Mouse (Mus musculus): ENCODE data around the gene Pgam1.
"Not testable (repeated sequence)": the region's sequence is repeated elsewhere in the genome, so short reads cannot be mapped to it uniquely, and the experiment has no call there.

The Pgam1 gene

DNA sequence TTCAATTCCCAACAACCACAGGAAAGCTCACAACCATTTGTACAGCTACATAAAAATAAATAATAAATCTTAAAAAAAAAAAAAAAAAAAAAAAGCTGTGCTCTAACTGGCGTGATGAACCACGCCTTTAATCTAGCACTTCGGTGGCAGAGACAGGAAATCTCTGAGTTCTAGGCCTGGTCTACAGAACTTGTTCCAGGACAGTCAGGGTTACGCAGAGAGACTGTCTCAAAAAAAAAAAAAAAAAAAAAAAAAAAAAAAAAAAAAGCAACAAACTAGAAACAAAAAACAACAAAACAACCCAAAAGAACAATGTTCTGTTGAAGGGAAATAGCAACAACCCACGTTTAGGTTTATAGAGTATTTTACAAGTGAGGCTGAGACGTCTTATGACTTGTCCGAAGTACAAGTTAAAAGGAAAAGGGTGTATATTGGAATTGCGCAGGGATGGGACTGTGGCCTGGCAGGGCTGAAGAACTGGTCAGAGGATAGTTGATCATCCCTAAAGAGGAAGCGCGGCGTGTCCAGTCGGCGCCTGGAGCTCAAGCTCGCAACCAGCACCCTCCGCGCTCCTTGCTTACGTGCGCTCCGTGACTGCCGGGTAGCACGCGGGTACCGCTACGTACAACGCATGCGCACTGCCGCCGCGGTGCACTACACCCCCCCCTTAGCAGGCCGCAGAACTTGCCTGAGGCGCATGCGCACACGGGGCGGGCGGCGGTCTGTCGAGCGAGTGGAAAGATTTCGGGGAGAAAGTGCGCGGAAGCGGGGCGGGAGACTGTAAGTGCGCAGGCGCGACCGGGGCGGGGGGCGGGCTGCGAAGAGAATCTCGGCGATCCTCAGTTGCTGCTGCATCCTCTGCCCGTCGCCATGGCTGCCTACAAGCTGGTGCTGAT, at the start of gene Pgam1:
Gene Pgam1, plus strand, starts transcription at position 746 of the 896 bp plus-strand sequence.
- peak; percentile 94 for DNase-seq (ENCODE audit: low spot score)

DNA sequence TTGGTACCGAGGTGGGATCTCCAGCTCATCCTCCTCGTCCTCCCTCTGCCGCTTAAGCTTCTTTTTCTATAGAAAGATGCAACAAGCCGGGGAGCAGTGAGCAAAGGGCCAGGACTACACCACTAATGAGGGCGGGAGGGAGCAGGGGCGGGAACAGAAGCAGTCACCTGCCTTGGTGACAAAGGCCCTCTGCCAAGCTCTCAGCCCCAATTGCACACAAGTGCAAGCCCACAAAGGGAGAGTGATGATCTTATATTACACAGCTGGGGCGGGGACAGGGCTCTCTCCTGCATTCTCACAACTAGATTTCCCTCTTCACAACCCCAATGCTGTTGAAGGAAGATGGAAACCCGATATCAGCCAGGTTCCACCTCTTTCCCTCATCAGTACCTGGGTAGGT, 45.0 kb upstream of the Pgam1 start:
- DNase-seq (ENCODE audit: low spot score), result no peak

DNA sequence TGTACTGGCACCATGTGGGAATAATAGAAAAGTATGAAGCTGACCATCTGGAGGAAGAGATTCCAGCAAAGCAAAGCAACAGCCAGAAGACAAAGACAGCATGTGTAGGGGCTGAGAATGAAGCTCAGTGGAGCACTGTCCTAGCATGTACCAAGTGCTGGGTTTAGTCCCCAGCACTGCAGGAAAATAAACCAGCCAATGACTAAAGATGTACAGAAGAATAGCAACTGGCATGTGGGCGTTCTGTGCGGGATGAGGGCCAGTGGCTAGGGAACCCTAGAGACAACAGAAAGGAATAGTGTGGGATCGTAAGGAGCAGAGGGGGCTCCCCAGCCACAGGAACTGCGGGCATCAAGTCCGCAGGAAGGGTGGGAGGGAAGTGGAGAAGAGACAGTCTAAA, 42.4 kb upstream of the Pgam1 start:
- no peak for DNase-seq (ENCODE audit: low spot score)

DNA sequence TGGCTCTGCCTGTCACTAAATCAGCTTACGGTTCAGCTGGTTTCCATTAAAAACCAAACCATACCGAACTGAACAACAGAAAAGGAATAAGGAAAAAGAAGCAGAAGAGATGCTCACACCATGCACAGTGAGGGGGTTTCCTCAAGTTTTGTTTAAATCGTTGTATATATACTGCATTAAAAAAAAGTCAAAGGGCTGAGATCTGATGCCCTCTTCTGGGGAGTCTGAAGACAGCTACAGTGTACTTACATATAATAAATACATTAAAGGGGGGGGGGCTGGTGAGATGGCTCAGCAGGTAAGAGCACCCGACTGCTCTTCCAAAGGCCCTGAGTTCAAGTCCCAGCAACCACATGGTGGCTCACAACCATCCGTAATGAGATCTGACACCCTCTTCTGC, 41.8 kb upstream of the Pgam1 start:
- not testable (repeated sequence) for DNase-seq (ENCODE audit: low spot score)

DNA sequence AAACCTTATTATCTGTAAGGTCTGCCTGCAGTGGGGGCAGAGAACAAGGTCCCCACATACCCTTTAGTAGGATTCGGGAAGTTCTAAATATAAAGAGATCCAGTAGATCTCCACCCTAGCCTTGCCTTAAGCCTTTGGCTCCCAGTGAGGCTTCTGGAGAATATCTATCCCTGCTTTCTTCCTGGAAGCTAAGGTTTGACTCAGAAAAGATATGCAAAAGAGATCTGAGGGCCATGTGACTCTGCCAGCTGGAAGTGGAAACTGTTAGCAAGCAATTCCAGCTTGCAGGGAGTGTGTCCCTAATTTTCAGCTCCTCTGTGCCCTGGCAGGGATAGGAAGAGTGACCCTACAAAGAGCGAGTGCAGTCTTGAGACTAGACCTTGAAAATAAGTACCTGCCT, 39.4 kb upstream of the Pgam1 start:
- no peak for DNase-seq (ENCODE audit: low spot score)

DNA sequence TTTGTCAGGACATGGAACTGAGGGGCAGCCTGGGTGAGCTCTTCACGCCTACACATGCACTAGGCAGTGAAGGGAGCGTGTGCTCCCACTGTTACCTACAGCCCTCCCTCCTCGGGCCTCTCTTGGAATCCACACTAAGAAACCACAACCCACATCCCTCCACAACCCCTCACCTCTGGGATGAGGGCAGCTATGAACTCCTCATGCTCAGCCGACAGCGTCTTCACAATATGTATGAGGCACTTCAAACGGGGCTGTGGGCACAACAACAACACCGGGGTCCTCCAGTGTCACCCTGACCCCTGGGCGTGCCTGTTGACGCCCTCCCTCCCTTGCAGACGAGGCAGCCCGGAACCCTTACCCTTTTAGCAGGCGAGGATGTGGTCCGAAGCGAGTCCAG, 37.4 kb upstream of the Pgam1 start:
- no peak for DNase-seq (ENCODE audit: low spot score)

DNA sequence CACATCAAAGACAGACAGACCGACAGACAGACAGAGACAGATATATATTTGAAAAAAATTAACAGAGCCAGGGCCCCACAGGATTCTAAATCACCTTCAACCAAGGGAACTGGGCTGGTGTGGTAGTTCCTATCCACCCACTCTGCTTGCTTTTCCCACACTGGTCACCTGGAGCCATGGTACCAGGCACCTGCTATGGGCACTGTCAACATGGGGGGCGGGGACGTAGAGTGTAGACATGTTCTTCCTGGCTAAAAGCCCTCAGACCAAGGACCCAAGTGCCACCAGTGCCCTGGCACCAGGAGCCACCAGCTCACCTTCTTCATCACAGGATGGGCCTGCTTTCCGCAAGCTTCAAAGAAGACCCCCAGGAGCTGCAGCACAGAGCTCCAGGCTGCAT, 29.9 kb upstream of the Pgam1 start:
- DNase-seq (ENCODE audit: low spot score), result no peak

DNA sequence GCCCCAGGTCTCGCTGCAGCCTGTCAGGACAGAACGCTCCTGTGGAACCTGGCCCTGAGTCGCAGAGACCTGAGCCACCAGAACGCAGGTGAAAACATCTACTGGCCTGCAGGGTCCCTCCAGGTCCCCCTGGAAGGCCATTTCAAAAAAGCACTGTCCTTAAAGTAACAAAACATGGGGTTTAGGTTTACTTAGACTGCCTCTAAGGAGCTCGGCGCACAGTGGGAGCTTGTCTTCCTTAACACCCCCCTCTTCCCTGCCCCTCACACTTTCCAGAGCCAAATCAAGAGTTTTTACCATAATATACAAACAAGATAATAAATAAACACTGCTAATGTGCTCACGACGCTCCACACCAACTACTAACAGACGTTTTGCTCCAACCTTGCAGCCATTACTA, 27.8 kb upstream of the Pgam1 start:
- DNase-seq (ENCODE audit: low spot score), result no peak

DNA sequence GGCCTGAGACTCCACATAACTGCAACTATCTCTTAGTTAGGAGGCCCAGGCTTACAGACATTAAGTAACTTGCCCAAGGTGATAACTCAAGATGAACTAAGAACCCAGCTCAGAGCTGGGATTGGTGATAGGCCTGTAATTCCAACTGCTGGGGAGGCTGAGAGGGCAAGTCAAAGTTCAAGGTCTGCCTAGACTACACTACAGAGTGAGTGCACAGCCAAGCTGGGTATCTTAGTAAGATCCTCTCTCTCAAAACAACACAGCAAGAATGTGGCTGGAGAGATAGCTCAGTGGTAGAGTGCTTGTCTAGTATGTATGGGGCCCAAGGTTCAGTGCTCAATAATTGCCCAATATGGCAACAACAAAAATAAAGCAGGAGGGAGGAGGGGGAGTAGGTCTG, 23.5 kb upstream of the Pgam1 start:
- DNase-seq (ENCODE audit: low spot score), result no peak

DNA sequence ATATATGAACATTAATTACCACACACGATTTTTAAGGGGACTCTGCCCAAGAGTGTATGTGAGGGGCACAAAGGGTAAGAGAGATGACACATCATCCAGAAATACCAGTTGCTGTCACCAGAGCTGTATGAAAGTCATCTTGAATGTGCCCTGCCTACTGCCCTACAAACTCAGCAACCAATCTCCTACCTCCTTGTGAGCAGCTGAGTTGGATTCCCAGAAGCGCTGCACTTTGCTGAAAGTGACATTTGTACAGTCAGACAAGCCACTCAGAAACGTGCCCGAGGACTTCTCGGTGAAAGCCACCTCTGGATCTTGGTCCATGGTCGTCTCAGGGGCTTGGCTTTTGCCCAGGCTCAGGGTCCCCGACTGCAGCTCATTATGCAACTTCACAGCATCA, 16.8 kb upstream of the Pgam1 start:
- no peak for DNase-seq (ENCODE audit: low spot score)

DNA sequence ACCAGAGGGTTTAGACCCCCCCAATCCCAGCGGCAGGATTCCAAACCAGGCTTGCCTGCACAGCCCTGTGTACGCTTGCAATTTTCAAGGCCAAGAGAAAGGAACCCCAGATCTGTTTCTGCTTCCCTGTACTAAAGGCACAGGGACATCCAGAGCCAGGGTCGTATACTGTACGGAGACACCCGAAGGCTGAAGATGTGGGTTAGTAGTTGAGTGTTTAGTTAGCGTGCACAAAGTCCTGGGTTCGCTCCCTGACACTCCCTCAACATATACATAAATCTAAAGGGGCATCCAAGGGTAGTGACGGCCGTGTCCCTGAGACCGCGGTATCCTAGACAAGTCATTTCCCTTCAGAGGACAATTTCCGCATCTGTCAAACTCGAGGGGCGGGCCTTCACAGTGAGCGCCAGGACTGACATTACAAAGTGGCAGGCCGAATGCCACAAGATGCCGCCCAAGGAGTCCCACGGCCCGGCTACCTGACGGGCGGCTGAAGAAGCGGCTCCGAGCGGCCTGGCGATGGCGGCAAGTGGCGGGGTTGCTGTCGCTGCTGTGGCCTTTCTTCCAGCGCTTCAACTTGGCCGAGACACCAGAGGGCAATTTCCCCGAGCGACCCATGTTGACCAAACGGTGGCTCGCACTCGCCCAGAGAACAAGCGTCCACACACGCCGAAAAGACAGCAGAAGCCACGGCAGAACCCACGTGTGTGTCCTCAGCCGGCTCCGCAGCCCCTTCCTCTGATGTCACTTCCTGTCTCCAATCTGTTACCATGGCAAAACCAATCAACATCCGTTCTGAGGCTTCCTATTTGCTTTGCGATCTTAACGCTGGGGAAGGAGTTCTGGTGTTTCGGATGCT, 16.0 kb upstream of the Pgam1 start, which contains the start of gene Rrp12:
Gene Rrp12, minus strand, starts transcription at position 714 of the 859 bp plus-strand sequence.
- DNase-seq (ENCODE audit: low spot score), result peak; percentile 69

DNA sequence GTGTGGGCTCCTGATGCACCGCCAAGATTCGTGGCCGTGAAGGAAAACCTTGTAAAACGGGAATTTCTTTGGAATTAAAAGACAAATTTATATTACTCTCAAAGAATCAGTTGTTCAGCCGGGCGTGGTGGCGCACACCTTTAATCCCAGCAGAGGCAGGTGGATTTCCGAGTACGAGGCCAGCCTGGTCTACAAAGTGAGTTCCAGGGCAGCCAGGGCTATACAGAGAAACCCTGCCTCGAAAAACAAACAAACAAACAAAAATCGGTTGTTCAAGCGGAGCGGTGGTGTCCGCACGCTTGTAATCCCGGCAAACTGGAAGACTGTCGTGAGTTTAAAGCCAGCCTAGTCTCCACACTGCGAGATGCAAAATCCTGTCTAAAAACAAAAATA, 15.4 kb upstream of the Pgam1 start:
- no peak for DNase-seq (ENCODE audit: low spot score)

DNA sequence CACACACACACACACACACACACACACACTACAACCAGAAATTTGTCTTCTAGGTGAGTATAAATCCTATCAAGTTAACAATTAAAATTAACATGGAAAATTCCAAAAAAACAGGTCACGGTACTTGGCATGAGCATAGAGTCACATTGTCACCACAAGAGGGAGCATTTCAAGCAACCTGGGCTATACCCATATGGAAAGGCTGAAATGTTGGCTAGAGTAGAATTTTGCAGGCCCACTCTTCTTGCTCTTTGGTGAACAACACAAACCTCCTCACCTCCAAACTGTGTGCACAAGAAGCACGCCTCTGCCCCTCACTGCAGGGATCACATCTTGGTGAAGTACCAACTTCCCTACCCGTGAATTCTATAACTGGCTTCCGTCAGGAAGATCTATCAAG, 12.9 kb upstream of the Pgam1 start:
- no peak for DNase-seq (ENCODE audit: low spot score)

DNA sequence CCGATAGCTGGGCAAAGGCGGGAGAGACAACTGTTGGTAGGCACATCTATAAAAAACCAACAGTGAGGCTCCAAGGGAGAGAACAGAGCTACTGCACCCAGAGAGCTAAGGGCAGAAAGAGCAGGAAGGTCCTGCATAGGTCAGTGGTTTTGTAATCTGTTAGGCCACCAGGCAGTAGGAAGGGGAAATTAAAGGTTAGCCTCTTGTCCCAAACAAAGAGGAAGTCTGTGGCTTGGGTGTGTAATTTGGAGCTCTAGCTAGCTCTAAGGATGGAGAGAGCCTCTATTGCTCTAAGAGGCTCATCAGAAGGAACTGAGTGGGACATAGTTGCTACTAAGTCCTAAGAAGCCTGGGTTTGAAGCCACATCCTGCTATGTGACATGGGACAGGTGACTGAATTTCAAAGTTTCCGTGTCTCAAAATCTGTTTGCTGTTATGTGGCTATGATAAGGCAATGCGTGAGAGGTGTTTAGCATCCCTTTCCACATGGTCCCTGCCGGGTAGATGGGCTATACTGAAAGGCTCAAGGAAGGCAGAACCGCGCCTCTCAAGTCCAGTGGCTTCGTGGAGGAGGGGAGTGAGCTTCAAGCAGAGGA, 11.1 kb upstream of the Pgam1 start:
- DNase-seq (ENCODE audit: low spot score), result no peak

DNA sequence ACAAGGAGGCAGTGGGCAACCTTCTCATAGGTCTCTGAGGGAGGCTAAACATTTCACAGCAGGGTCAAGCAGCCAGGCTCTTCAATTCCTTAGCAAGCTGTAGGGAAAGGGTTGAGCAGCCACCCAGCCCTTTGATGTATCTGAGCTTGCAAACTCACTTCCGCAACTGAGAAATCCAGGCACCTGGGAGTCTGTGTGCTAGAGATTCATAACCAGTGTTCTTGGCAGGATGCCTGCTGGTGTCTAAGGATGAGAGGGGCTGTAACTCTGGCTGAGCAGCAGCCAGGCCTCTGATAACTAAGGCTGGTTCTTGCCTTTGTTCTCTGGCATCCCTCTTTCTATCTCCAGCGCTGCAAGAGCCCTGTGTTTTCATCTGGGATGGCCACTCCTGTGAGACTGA, 10.0 kb upstream of the Pgam1 start:
- no peak for DNase-seq (ENCODE audit: low spot score)

DNA sequence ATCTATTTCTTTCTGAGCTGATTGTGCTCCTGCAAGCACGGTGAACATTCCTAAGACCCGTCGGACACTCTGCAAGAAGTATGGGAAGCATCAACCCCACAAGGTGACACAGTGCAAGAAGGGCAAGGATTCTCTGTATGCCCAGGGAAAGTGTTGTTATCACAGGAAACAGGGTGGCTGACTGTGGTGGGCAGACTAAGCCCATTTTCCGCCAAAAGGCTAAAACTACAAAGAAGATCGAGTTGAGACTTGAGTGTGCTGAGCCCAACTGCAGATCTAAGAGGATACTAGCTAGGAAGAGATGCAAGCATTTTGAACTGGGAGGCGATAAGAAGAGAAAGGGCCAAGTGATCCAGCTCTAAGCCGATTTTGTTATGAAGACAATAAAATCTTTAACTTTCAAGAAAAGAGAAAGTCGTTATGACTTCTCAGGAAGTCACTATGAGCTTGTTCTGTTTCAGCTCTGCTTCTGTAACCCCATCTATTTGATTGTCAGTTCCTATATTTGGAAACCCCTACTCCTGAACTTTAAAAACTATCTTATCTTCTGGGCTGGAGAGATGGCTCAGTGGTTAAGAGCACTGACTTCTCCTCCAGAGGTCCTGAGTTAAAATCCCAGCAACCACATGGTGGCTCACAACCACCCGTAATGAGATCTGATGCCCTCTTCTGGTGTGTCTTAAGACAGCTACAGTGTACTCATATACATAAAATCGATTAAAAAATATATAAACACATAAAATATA, 8.7 kb upstream of the Pgam1 start:
- DNase-seq (ENCODE audit: low spot score), result no peak

DNA sequence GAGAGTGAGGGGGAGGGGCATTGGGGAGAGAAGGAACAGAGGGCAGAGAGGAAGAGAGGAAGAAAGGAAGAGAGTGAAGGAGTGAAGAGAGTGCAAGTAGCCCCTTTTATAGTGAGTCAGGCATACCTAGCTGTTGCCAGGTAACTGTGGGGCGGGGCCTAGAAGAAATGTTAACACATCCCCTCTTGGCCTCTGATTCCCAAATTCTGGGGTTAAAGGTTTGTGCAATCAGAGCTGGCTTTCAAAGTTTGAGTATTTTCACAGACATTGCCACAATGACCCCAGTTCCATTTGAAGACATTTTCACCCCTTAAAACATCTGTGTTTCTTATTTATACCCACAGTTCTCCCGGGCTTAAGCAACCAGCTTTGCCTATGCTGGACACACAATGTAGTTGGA, 6.5 kb upstream of the Pgam1 start:
- DNase-seq (ENCODE audit: low spot score), result no peak

DNA sequence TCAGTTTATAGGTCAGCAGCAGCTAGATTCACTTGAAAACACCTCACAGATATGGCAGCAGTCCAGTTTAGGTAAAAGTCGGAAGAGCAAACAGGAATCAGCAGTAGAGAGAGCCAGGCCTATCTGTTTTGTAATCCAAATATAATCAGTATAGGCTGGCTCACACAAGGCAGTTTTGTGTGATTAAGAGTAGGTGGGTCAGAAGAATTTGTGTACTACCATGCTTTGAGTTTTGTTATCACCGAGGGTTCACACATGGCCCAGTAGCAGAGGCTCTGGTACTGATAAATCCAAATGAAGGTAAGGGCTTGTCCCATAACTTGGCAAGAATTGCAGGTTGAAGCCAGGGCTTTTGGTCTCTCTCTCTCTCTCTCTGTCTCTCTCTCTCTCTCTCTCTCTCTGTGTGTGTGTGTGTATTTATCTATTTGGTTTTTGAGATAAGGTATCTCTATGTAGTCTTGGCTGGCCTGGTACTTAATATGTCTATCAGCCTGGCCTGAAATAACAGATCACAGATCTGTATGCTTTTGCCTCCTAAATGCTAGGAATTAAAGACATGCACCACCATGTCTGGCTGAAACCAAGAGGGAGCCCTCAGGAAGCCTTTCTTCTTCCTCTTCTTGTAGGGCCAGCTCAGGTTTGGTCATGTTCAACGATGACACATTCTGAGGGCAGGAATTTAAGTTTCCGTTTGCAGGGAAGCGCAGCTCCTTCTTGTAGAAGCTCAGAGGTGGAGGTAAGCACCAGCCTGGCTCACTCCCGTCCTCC, 5.2 kb upstream of the Pgam1 start:
- DNase-seq (ENCODE audit: low spot score), result no peak

DNA sequence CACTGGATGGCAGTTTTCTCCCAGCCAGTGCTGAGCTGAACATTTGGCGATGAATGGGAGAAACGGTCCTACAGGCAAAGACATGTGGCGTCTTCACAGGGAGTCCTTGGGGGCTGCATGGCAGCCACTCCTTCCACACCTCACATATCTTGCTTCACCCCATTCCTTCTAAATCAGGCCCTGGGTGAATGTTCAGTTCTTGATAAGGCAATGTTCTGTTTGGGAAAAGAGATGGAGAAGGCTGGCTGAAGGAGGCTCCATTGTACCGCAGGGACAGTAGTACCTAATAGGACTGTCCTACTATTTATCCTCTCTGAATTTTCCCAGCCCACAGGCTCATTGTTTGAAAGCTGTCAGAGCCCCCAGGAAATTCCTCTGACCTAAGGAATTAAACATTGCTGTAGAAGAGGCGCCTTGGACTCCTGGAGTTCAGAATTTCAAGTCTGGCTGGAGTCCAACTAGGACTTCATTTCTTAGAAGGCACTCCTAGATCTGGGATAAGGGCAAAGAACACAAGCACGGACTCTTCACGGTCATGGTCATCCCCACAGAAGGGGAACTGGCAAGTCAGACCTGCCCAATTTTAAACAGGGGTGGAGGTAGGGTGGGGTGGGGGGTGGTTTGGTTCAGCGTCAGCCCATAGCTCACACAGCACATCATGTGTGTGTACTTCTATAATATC, 4.5 kb upstream of the Pgam1 start:
- no peak for DNase-seq (ENCODE audit: low spot score)

DNA sequence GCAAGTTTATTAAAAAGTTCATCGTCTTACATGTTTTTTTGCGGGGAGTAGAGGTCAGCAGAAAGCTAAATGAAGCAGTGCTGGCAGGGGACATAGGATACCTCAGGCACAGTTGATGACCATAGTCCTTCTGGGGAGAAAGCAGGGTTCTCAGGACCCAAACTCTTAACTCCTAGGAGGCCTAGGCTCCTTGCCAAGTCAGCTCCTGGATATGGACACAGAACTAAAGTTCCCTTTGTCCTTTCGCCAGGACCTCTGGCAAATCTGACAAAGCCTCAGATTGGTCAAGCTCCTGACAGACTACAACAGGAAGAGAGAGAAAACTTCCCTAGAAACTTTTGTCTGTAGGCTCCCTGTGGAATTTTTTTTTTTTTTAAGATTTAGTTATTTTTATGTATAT, 3.0 kb upstream of the Pgam1 start:
- no peak for DNase-seq (ENCODE audit: low spot score)

DNA sequence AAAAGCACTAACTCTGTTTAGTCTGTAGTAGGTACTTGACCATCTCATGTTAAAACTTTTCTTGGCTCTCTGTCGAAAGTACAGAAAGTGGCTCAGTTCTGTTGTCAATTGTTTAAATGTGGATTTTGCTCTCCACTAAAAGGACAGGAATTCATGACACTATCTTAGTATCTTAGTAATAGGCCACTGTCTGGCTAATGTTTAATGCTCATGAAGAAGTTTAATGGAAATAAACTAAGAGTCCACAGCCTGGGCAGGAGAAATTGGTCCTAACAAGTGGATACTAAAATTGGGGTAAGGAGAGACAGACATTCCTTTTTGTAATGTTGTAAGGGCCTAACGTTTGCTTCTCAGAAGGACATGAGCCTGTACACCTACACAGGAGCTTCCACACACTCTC, 1.3 kb upstream of the Pgam1 start:
- no peak for DNase-seq (ENCODE audit: low spot score)
